Mouse (Mus musculus): ENCODE results near the gene Rap1gap. TPM values are rescaled to one million over a fixed set of nuclear protein-coding genes. Genes with fewer than 3 reads are reported as not detected.

The Rap1gap gene
- polyA plus RNA-seq, 1 experiment from 2014 or later = 4.4 TPM

GRCm38 (mm10) chr4:137655241-137656031, 9.1 kb upstream of the Rap1gap start:
- DNase-seq (ENCODE audit: low spot score) (no peak), ATAC-seq (replicated peaks; ENCODE audit: low FRiP score) (no peak)
- H3K9ac ChIP-seq (ENCODE audit: low read length) = no peak overlapping the region
- no peaks in the 10 kb centered on the region for H3K27me3 ChIP-seq (ENCODE audit: control insufficient read depth, insufficient read depth, low read length)
- 86% methylated on average over 18 of the region's 18 CpGs for WGBS
- H3K4me2 ChIP-seq (ENCODE audit: low read depth, low read length, severe bottlenecking) = no peak overlapping the region
- H3K4me1 ChIP-seq (replicated peaks; ENCODE audit: control insufficient read depth, insufficient read depth, low read length) = no peaks in the 10 kb centered on the region
- no peak overlapping the region for H3K27ac ChIP-seq (ENCODE audit: low read depth, low read length)
- no peak overlapping the region for H3K4me3 ChIP-seq (ENCODE audit: low read depth, low read length)
- H3K36me3 ChIP-seq (ENCODE audit: control insufficient read depth, insufficient read depth, low read length) = peaks cover 8% of the 10 kb centered on the region
- H3K9me3 ChIP-seq (ENCODE audit: control insufficient read depth, low read length) = no peaks in the 10 kb centered on the region

GRCm38 (mm10) chr4:137657674-137658073, 6.9 kb upstream of the Rap1gap start:
- Histone ChIP-seq H3K4me2 (ENCODE audit: low read depth, low read length, severe bottlenecking) (no peak overlapping the region), H3K4me3 (ENCODE audit: low read depth, low read length) (no peak overlapping the region), H3K9me3 (ENCODE audit: control insufficient read depth, low read length) (no peaks in the 10 kb centered on the region), H3K27ac (ENCODE audit: low read depth, low read length) (no peak overlapping the region), H3K27me3 (ENCODE audit: control insufficient read depth, insufficient read depth, low read length) (no peaks in the 10 kb centered on the region), H3K4me1 (replicated peaks; ENCODE audit: control insufficient read depth, insufficient read depth, low read length) (0 out of 2 replicates have a peak, but pooled peaks cover 5% of the 10 kb centered on the region), H3K9ac (ENCODE audit: low read length) (no peak overlapping the region), H3K36me3 (ENCODE audit: control insufficient read depth, insufficient read depth, low read length) (peaks cover 4% of the 10 kb centered on the region)
- DNase-seq (ENCODE audit: low spot score) (no peak), ATAC-seq (replicated peaks; ENCODE audit: low FRiP score) (no peak)
- WGBS = 87% methylated on average over 8 of the region's 8 CpGs

GRCm38 (mm10) chr4:137659541-137659940, 5.0 kb upstream of the Rap1gap start:
- Histone ChIP-seq H3K36me3 (ENCODE audit: control insufficient read depth, insufficient read depth, low read length) (peaks cover 4% of the 10 kb centered on the region), H3K27ac (ENCODE audit: low read depth, low read length) (no peak overlapping the region), H3K4me2 (ENCODE audit: low read depth, low read length, severe bottlenecking) (no peak overlapping the region), H3K9ac (ENCODE audit: low read length) (no peak overlapping the region), H3K4me1 (replicated peaks; ENCODE audit: control insufficient read depth, insufficient read depth, low read length) (peaks cover 8% of the 10 kb centered on the region; the same call in 1 of the 2 replicates), H3K4me3 (ENCODE audit: low read depth, low read length) (no peak overlapping the region), H3K27me3 (ENCODE audit: control insufficient read depth, insufficient read depth, low read length) (no peaks in the 10 kb centered on the region; the same call in 1 of the 2 replicates), H3K9me3 (ENCODE audit: control insufficient read depth, low read length) (no peaks in the 10 kb centered on the region)
- DNase-seq (ENCODE audit: low spot score) = no peak
- WGBS = 62% methylated on average over 4 of the region's 4 CpGs
- ATAC-seq (replicated peaks; ENCODE audit: low FRiP score) = no peak

DNA sequence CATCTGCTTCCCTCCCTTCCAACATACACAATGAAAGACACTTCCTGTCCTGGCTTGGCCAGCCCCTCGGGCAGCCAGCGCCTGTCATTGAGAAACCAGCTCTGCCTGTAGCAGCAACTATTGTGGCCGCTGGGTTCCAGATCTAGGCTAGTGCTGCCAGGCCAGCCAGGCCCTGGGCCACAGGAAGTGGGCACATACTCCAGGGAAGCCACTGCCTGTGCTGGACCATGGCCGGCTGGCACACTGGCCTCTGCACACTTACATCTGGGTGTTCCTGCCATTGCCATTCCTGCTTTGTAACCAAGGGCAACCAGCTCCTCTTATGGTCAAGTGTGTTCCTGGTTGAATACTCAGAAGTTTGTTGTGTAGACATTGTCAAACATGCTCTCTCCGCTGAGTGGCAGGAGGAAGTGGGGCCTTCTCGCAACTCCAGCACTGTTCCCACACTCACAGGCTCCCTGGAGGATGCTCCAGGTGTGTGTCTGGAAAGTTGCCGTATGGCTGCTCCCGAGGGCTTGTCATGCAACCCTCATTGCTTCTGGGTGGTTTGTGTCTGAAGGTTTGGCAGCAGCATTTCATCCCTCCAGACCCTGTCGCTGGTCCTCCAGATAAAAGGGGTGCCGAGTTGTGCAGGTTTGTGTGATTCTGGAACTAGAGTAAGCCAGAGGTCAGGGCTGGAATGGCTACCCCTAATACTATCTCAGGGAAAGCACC, 4.0 kb upstream of the Rap1gap start:
- H3K4me3 ChIP-seq (ENCODE audit: low read depth, low read length) = no peak overlapping the region
- no peak overlapping the region for H3K27ac ChIP-seq (ENCODE audit: low read depth, low read length)
- peaks cover 5% of the 10 kb centered on the region; the same call in 1 of the 2 replicates for H3K27me3 ChIP-seq (ENCODE audit: control insufficient read depth, insufficient read depth, low read length)
- 74% methylated on average over 10 of the region's 10 CpGs for WGBS
- ATAC-seq (replicated peaks; ENCODE audit: low FRiP score) (no peak), DNase-seq (ENCODE audit: low spot score) (no peak)
- peaks cover 4% of the 10 kb centered on the region for H3K36me3 ChIP-seq (ENCODE audit: control insufficient read depth, insufficient read depth, low read length)
- H3K9ac ChIP-seq (ENCODE audit: low read length) = no peak overlapping the region
- no peak overlapping the region for H3K4me2 ChIP-seq (ENCODE audit: low read depth, low read length, severe bottlenecking)
- H3K9me3 ChIP-seq (ENCODE audit: control insufficient read depth, low read length) = no peaks in the 10 kb centered on the region
- peaks cover 8% of the 10 kb centered on the region; the same call in 1 of the 2 replicates for H3K4me1 ChIP-seq (replicated peaks; ENCODE audit: control insufficient read depth, insufficient read depth, low read length)

- Histone ChIP-seq H3K4me3 (ENCODE audit: low read depth, low read length) (no peak overlapping the region), H3K9ac (ENCODE audit: low read length) (no peak overlapping the region), H3K4me1 (replicated peaks; ENCODE audit: control insufficient read depth, insufficient read depth, low read length) (peaks cover 8% of the 10 kb centered on the region; the same call in 1 of the 2 replicates), H3K36me3 (ENCODE audit: control insufficient read depth, insufficient read depth, low read length) (peaks cover 3% of the 10 kb centered on the region), H3K4me2 (ENCODE audit: low read depth, low read length, severe bottlenecking) (no peak overlapping the region), H3K27ac (ENCODE audit: low read depth, low read length) (no peak overlapping the region), H3K9me3 (ENCODE audit: control insufficient read depth, low read length) (no peaks in the 10 kb centered on the region), H3K27me3 (ENCODE audit: control insufficient read depth, insufficient read depth, low read length) (peaks cover 7% of the 10 kb centered on the region; the same call in 1 of the 2 replicates)
- ATAC-seq (replicated peaks; ENCODE audit: low FRiP score) = no peak
- WGBS = 46% methylated on average over 2 of the region's 2 CpGs
- no peak for DNase-seq (ENCODE audit: low spot score)
Observed at GRCm38 (mm10) chr4:137661078-137661450, 3.5 kb upstream of the Rap1gap start.

DNA sequence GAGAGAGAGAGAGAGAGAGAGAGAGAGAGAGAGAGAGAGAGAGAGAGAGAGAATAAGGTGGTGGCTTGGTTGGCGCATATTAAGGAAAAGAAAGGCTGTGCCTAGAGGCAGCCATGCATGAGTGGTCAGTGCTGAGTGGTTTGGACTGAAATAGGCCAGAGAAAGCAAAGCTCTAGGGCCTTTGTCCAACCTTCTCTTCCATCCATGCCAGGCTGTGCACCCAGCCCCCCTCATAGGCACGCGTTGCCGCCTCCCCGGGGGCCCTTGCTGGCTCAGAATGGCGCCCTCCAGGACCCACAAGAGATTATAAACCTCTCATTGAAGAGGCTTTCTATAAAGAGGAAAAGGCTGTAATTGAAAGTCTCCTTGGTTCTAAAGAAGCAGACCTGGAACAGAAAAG, 3.0 kb upstream of the Rap1gap start:
- DNase-seq (ENCODE audit: low spot score) (no peak), ATAC-seq (replicated peaks; ENCODE audit: low FRiP score) (no peak)
- Histone ChIP-seq H3K4me2 (ENCODE audit: low read depth, low read length, severe bottlenecking) (no peak overlapping the region), H3K27ac (ENCODE audit: low read depth, low read length) (0 out of 2 replicates have a peak overlapping the region, but pooled peaks have one; percentile 21), H3K9me3 (ENCODE audit: control insufficient read depth, low read length) (no peaks in the 10 kb centered on the region), H3K36me3 (ENCODE audit: control insufficient read depth, insufficient read depth, low read length) (no peaks in the 10 kb centered on the region; the same call in 1 of the 2 replicates), H3K4me1 (replicated peaks; ENCODE audit: control insufficient read depth, insufficient read depth, low read length) (peaks cover 8% of the 10 kb centered on the region; the same call in 1 of the 2 replicates), H3K9ac (ENCODE audit: low read length) (no peak overlapping the region; the same call in 1 of the 2 replicates), H3K4me3 (ENCODE audit: low read depth, low read length) (no peak overlapping the region), H3K27me3 (ENCODE audit: control insufficient read depth, insufficient read depth, low read length) (peaks cover 7% of the 10 kb centered on the region; the same call in 1 of the 2 replicates)
- WGBS = 42% methylated on average over 6 of the region's 6 CpGs

DNA sequence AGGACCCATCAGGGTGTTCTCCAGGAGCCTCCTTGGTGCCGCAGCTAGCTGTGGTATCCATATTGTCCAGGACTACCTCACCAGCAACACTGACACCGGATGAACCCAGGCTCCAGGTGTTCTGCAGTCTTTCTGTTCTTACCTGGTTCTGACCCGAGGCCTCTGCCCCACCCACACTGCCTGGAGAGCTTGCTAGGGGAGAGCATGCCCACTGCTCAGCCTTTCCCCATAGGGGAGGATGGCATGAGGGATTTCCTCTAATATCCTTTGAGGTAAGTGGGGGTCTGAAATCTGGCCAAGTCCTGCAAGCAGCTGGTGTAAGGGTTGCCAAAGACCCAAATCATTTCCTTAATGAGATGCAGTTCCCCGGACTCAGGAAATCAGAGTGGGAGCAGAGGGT, 1.0 kb upstream of the Rap1gap start:
- peaks cover 8% of the 10 kb centered on the region; the same call in 1 of the 2 replicates for H3K4me1 ChIP-seq (replicated peaks; ENCODE audit: control insufficient read depth, insufficient read depth, low read length)
- ATAC-seq (replicated peaks; ENCODE audit: low FRiP score) = no peak
- H3K27me3 ChIP-seq (ENCODE audit: control insufficient read depth, insufficient read depth, low read length) = peaks cover 7% of the 10 kb centered on the region; the same call in 1 of the 2 replicates
- H3K4me3 ChIP-seq (ENCODE audit: low read depth, low read length) = no peak overlapping the region
- no peak overlapping the region for H3K4me2 ChIP-seq (ENCODE audit: low read depth, low read length, severe bottlenecking)
- WGBS = 92% methylated on average over 4 of the region's 4 CpGs
- H3K27ac ChIP-seq (ENCODE audit: low read depth, low read length) = no peak overlapping the region
- H3K9me3 ChIP-seq (ENCODE audit: control insufficient read depth, low read length) = no peaks in the 10 kb centered on the region
- H3K9ac ChIP-seq (ENCODE audit: low read length) = no peak overlapping the region
- no peak for DNase-seq (ENCODE audit: low spot score)
- no peaks in the 10 kb centered on the region; the same call in 1 of the 2 replicates for H3K36me3 ChIP-seq (ENCODE audit: control insufficient read depth, insufficient read depth, low read length)

GRCm38 (mm10) chr4:137664980-137665675, 602 bp downstream of the Rap1gap start:
- Histone ChIP-seq H3K27me3 (ENCODE audit: control insufficient read depth, insufficient read depth, low read length) (peaks cover 7% of the 10 kb centered on the region; the same call in 1 of the 2 replicates), H3K27ac (ENCODE audit: low read depth, low read length) (no peak overlapping the region), H3K4me3 (ENCODE audit: low read depth, low read length) (peak overlapping the region; percentile 52), H3K4me1 (replicated peaks; ENCODE audit: control insufficient read depth, insufficient read depth, low read length) (peaks cover 8% of the 10 kb centered on the region; the same call in 1 of the 2 replicates), H3K9ac (ENCODE audit: low read length) (peak overlapping the region; percentile 64), H3K36me3 (ENCODE audit: control insufficient read depth, insufficient read depth, low read length) (no peaks in the 10 kb centered on the region), H3K9me3 (ENCODE audit: control insufficient read depth, low read length) (no peaks in the 10 kb centered on the region), H3K4me2 (ENCODE audit: low read depth, low read length, severe bottlenecking) (peak overlapping the region; percentile 95)
- DNase-seq (ENCODE audit: low spot score) (no peak), ATAC-seq (replicated peaks; ENCODE audit: low FRiP score) (0 out of 2 replicates have a peak, but pooled peaks have one; percentile 10)
- 14% methylated on average over 15 of the region's 15 CpGs for WGBS
